Mouse (Mus musculus): Measurements from ENCODE around the gene Sppl2b. TPM values are rescaled to one million over a fixed set of nuclear protein-coding genes. Genes with fewer than 3 reads are reported as not detected.
"Not testable (repeated sequence)": the region's sequence is repeated elsewhere in the genome, so short reads cannot be mapped to it uniquely, and the experiment has no call there.

Gene Sppl2b
- polyA plus RNA-seq, 1 experiment from 2014 or later = 28.4 TPM

DNA sequence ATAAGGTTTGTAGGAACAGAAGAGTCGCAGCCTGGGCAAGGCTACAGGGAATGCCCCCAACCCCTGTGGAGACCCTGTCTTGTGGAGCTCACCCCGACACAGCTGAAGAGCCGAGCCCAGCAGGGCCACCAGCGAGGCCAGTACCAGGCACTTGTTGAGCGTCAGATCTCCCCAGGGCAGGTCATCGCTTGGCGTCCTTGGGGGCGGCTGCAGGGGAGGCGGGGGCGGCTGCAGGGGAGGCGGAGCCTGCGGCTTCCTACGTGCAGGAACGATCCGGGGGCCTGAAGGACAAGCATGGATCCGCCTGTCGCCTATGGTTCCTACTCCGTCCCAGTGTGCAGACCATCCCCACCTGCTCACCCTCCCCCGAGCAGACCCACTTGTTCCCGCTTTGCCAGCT, 45.0 kb upstream of the Sppl2b start:
- Histone ChIP-seq H3K27ac (ENCODE audit: low read length) (peak overlapping the region; percentile 49), H3K4me1 (ENCODE audit: control insufficient read depth, insufficient read depth, low read length) (peaks cover 42% of the 10 kb centered on the region), H3K4me2 (ENCODE audit: low read depth, low read length) (peak overlapping the region; percentile 57), H3K9ac (ENCODE audit: low read length) (peak overlapping the region; percentile 67), H3K36me3 (ENCODE audit: control insufficient read depth, insufficient read depth) (no peaks in the 10 kb centered on the region; the same call in 1 of the 2 replicates), H3K4me3 (ENCODE audit: low read length) (peak overlapping the region; percentile 36), H3K9me3 (replicated peaks; ENCODE audit: control insufficient read depth, low read length) (no peaks in the 10 kb centered on the region), H3K27me3 (ENCODE audit: control insufficient read depth, insufficient read depth, low read length) (peaks cover 4% of the 10 kb centered on the region; the same call in 1 of the 2 replicates)
- 0 out of 2 replicates have a peak, but pooled peaks have one; percentile 10 for ATAC-seq (replicated peaks; ENCODE audit: extremely low read depth, insufficient read depth, low FRiP score)
- WGBS = 4% methylated on average over 20 of the region's 20 CpGs

DNA sequence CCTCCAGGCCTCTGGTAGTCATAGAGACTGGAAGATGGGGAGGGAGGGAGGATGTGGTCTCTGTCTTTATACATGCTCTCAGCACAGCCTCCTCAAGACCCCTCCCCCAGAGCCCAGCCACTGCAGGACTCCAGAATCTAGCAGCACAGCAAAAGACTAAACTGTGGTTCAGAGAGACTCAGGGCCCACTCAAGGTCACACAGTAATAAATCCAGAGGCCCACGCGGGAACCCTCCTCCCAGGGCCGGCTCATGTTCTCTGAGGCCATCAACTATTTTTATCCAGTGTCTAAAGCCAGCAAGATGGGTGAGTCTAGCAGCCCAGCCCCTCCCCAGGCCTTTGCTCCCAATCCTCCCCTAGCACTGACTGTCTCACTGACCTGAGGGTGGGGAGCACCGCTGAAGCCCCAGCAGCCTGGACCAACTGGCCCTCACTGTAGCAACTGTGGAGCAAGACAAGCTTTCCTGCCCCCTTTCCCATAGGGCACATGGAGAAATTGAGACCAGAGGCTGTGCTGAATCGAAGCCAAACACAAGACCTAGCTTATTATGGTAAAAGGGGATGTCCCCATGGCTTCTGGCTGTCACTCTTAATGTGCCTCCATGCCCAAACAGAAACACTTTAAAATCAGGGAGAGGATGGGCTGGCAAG, 42.6 kb upstream of the Sppl2b start:
- whole genome bisulfite sequencing = 31% methylated on average over 5 of the region's 5 CpGs
- H3K9ac ChIP-seq (ENCODE audit: low read length) = 0 out of 2 replicates have a peak overlapping the region, but pooled peaks have one; percentile 16

DNA sequence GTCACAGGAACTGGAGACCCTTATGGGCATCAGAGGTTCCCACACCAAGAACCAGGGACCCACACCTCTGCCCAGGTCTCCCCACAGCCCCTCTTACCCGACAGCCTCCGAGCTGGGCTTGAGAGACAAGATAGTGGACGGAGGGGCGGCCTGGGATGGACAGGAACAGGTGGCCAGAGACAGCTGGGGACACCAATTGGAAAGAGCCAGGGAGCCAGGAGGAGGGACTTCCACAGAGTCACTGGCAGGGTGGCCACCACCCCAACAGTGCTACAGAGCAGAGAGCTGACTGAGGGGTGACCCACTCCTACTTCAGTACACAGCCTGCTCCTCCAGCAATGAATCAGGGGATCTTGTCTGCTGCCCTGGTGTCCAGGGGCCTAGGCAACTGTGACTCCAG, 41.7 kb upstream of the Sppl2b start, which contains the start of gene Jsrp1:
TSS of gene Jsrp1 (minus strand) at position 133 of the 400 bp plus-strand sequence.
- Histone ChIP-seq H3K9me3 (replicated peaks; ENCODE audit: control insufficient read depth, low read length) (no peaks in the 10 kb centered on the region), H3K9ac (ENCODE audit: low read length) (0 out of 2 replicates have a peak within 1 kb of the TSS, but pooled peaks have one; percentile 16), H3K27ac (ENCODE audit: low read length) (no peak within 1 kb of the TSS), H3K4me2 (ENCODE audit: low read depth, low read length) (no peak within 1 kb of the TSS), H3K4me1 (ENCODE audit: control insufficient read depth, insufficient read depth, low read length) (peaks cover 19% of the 10 kb centered on the region), H3K27me3 (ENCODE audit: control insufficient read depth, insufficient read depth, low read length) (peaks cover 2% of the 10 kb centered on the region; the same call in 1 of the 2 replicates), H3K4me3 (ENCODE audit: low read length) (no peak within 1 kb of the TSS), H3K36me3 (ENCODE audit: control insufficient read depth, insufficient read depth) (no peaks in the 10 kb centered on the region)
- ATAC-seq (replicated peaks; ENCODE audit: extremely low read depth, insufficient read depth, low FRiP score) = no peak
- 61% methylated on average over 4 of the region's 4 CpGs for WGBS

More for the DNA sequence above, 42.6 kb upstream of the Sppl2b start:
- no peak overlapping the region for H3K4me3 ChIP-seq (ENCODE audit: low read length)
- H3K36me3 ChIP-seq (ENCODE audit: control insufficient read depth, insufficient read depth) = no peaks in the 10 kb centered on the region
- no peaks in the 10 kb centered on the region for H3K9me3 ChIP-seq (replicated peaks; ENCODE audit: control insufficient read depth, low read length)
- H3K4me2 ChIP-seq (ENCODE audit: low read depth, low read length) = no peak overlapping the region
- peaks cover 2% of the 10 kb centered on the region; the same call in 1 of the 2 replicates for H3K27me3 ChIP-seq (ENCODE audit: control insufficient read depth, insufficient read depth, low read length)
- H3K4me1 ChIP-seq (ENCODE audit: control insufficient read depth, insufficient read depth, low read length) = peaks cover 26% of the 10 kb centered on the region
- no peak overlapping the region for H3K27ac ChIP-seq (ENCODE audit: low read length)
- no peak for ATAC-seq (replicated peaks; ENCODE audit: extremely low read depth, insufficient read depth, low FRiP score)

DNA sequence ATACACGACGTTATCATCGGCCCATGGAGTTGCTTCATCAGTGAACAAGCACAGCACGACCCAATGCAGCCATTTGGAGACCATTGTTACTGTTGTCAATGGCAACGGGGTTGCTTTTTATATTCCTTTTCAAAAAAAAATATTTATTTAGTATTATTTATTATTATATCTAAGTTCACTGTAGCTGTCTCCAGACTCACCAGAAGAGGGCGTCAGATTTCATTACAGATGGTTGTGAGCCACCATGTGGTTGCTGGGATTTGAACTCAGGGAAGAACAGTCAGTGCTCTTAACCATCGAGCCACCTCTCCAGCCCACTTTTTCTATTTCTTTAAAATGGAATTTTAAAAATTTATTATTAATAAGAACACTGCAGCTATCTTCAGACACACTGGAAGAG, 40.3 kb upstream of the Sppl2b start:
- Histone ChIP-seq H3K4me1 (ENCODE audit: control insufficient read depth, insufficient read depth, low read length) (peaks cover 7% of the 10 kb centered on the region), H3K36me3 (ENCODE audit: control insufficient read depth, insufficient read depth) (no peaks in the 10 kb centered on the region), H3K27ac (ENCODE audit: low read length) (no peak overlapping the region), H3K9ac (ENCODE audit: low read length) (no peak overlapping the region), H3K9me3 (replicated peaks; ENCODE audit: control insufficient read depth, low read length) (no peaks in the 10 kb centered on the region), H3K27me3 (ENCODE audit: control insufficient read depth, insufficient read depth, low read length) (peaks cover 2% of the 10 kb centered on the region; the same call in 1 of the 2 replicates), H3K4me3 (ENCODE audit: low read length) (no peak overlapping the region), H3K4me2 (ENCODE audit: low read depth, low read length) (no peak overlapping the region)
- 66% methylated on average over 7 of the region's 7 CpGs for WGBS
- no peak for ATAC-seq (replicated peaks; ENCODE audit: extremely low read depth, insufficient read depth, low FRiP score)

DNA sequence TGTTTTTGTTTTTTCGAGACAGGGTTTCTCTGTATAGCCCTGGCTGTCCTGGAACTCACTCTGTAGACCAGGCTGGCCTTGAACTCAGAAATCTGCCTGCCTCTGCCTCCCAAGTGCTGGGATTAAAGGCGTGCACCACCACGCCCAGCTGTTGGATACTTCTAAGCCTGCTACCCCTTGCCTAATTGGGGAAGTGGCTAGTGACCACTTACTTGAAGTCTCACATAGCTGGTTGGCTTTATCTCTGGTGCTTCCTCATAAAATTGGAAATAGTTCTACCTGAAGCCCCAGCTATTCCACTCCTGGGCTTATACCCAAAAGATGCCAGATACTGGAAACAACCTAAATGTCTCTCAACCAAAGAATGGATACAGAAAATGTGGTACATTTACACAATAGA, 38.8 kb upstream of the Sppl2b start:
- WGBS = 86% methylated on average over 3 of the region's 3 CpGs
- H3K4me1 ChIP-seq (ENCODE audit: control insufficient read depth, insufficient read depth, low read length); H3K27ac ChIP-seq (ENCODE audit: low read length); H3K9ac ChIP-seq (ENCODE audit: low read length); H3K9me3 ChIP-seq (replicated peaks; ENCODE audit: control insufficient read depth, low read length); H3K4me2 ChIP-seq (ENCODE audit: low read depth, low read length); H3K27me3 ChIP-seq (ENCODE audit: control insufficient read depth, insufficient read depth, low read length); H3K4me3 ChIP-seq (ENCODE audit: low read length); ATAC-seq (replicated peaks; ENCODE audit: extremely low read depth, insufficient read depth, low FRiP score); H3K36me3 ChIP-seq (ENCODE audit: control insufficient read depth, insufficient read depth): not testable (repeated sequence)

DNA sequence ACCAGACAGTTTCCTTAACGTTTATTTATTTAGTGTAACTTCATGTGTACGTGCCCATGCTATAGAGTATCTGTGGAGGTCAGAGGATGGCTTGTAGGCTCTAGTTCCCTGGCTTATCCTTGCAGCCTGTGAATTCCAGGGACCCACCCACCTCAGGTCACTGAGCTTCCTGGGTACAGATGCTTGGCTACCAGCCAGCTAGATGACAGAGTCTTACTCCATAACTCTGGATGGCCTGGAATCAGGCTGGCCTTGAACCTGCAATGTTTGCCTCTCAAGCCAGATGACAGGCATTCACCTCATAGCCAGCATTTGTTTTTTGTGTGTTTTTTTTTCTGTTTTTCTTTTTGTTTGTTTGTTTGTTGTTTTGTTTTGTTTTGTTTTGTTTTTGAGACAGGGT, 37.9 kb upstream of the Sppl2b start:
- no peak overlapping the region for H3K9ac ChIP-seq (ENCODE audit: low read length)

DNA sequence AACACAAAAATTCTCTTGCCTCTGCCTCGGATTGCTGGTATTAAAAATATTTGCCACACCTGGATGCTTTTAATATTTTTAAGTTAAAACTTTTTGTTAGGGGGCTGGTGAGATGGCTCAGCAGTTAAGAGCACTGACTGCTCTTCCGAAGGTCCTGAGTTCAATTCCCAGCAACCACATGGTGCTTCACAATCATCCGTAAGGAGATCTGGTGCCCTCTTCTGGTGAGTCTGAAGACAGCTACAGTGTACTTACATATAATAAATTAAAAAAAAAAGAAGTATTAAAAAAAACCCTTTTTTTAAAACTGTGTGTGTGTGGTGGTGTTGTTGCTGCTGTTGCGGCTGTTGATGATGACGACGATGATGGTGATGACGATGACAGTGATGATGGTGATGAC, 37.1 kb upstream of the Sppl2b start:
- H3K9ac ChIP-seq (ENCODE audit: low read length); ATAC-seq (replicated peaks; ENCODE audit: extremely low read depth, insufficient read depth, low FRiP score); H3K27me3 ChIP-seq (ENCODE audit: control insufficient read depth, insufficient read depth, low read length); H3K36me3 ChIP-seq (ENCODE audit: control insufficient read depth, insufficient read depth); H3K9me3 ChIP-seq (replicated peaks; ENCODE audit: control insufficient read depth, low read length); H3K4me2 ChIP-seq (ENCODE audit: low read depth, low read length); H3K4me3 ChIP-seq (ENCODE audit: low read length); H3K27ac ChIP-seq (ENCODE audit: low read length); H3K4me1 ChIP-seq (ENCODE audit: control insufficient read depth, insufficient read depth, low read length): not testable (repeated sequence)
- WGBS = 83% methylated on average over 7 of the region's 7 CpGs

More for the DNA sequence above, 37.9 kb upstream of the Sppl2b start:
- no peaks in the 10 kb centered on the region for H3K9me3 ChIP-seq (replicated peaks; ENCODE audit: control insufficient read depth, low read length)
- no peaks in the 10 kb centered on the region; the same call in 1 of the 2 replicates for H3K4me1 ChIP-seq (ENCODE audit: control insufficient read depth, insufficient read depth, low read length)
- H3K4me3 ChIP-seq (ENCODE audit: low read length) = no peak overlapping the region
- H3K4me2 ChIP-seq (ENCODE audit: low read depth, low read length) = no peak overlapping the region
- no peak for ATAC-seq (replicated peaks; ENCODE audit: extremely low read depth, insufficient read depth, low FRiP score)
- no peaks in the 10 kb centered on the region for H3K36me3 ChIP-seq (ENCODE audit: control insufficient read depth, insufficient read depth)
- H3K27ac ChIP-seq (ENCODE audit: low read length) = no peak overlapping the region
- 68% methylated on average over 2 of the region's 2 CpGs for WGBS
- H3K27me3 ChIP-seq (ENCODE audit: control insufficient read depth, insufficient read depth, low read length) = peaks cover 2% of the 10 kb centered on the region; the same call in 1 of the 2 replicates

DNA sequence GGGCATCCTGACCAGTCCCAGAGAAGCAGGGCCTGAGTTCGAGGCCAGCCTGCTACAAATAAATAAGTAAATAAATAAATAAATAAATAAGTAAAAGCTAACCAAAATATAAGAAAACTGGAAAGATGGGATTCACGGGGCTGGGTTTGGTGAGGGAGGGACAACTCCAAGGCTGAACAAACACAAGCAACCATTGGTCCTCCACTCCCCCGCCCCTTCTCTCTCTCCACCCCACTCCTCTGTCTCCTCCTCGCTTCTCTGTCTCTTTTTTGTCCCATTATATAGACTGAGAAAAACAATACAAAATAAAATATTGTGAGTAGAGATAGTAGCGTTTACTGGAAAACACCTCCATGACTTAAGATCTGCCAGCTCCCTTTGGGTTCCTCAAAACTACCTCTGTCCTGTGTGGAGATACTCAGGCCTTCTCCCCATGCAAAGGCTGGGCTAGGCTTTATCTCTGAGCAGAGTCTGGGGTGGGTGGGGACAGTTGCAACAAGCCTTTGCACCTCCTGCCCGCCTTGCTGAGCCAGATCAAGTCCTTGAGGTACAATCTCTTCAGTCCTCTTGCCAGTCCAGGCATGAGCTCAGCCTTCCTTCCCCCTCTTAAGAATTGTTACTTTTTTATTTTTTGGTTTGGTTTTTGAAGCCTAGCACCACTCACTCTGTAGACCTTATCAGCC, 36.3 kb upstream of the Sppl2b start:
- no peaks in the 10 kb centered on the region for H3K9me3 ChIP-seq (replicated peaks; ENCODE audit: control insufficient read depth, low read length)
- H3K4me3 ChIP-seq (ENCODE audit: low read length) = no peak overlapping the region
- H3K36me3 ChIP-seq (ENCODE audit: control insufficient read depth, insufficient read depth) = no peaks in the 10 kb centered on the region
- H3K27ac ChIP-seq (ENCODE audit: low read length) = no peak overlapping the region
- H3K27me3 ChIP-seq (ENCODE audit: control insufficient read depth, insufficient read depth, low read length) = no peaks in the 10 kb centered on the region
- no peak overlapping the region for H3K4me2 ChIP-seq (ENCODE audit: low read depth, low read length)
- ATAC-seq (replicated peaks; ENCODE audit: extremely low read depth, insufficient read depth, low FRiP score) = no peak
- no peaks in the 10 kb centered on the region for H3K4me1 ChIP-seq (ENCODE audit: control insufficient read depth, insufficient read depth, low read length)
- 53% methylated on average over 6 of the region's 6 CpGs for WGBS
- H3K9ac ChIP-seq (ENCODE audit: low read length) = no peak overlapping the region

DNA sequence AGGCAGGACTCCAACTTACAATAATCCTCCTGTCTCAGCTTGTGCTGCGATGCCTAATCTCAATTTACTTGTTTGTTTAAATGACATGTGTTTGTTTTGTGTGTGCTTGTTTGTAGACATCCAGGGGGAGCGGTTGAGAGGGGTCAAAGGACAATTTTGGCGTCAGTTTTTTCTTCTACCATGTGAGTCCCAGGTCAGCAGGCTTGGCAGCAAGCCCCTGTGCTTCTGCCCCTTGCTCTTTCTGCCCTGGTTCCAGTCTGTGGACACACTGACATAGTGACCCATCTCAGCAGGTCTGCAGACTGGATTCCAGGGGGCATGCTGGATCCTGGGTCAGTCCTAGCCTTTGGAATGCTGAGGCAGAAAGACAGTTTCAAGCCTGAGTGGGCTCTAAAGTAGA, 35.7 kb upstream of the Sppl2b start:
- no peak overlapping the region for H3K9ac ChIP-seq (ENCODE audit: low read length)
- H3K27me3 ChIP-seq (ENCODE audit: control insufficient read depth, insufficient read depth, low read length) = no peaks in the 10 kb centered on the region
- H3K4me3 ChIP-seq (ENCODE audit: low read length) = no peak overlapping the region
- no peak for ATAC-seq (replicated peaks; ENCODE audit: extremely low read depth, insufficient read depth, low FRiP score)
- 48% methylated on average over 3 of the region's 3 CpGs for WGBS
- H3K4me1 ChIP-seq (ENCODE audit: control insufficient read depth, insufficient read depth, low read length) = no peaks in the 10 kb centered on the region
- no peaks in the 10 kb centered on the region for H3K36me3 ChIP-seq (ENCODE audit: control insufficient read depth, insufficient read depth)
- no peak overlapping the region for H3K27ac ChIP-seq (ENCODE audit: low read length)
- no peak overlapping the region for H3K4me2 ChIP-seq (ENCODE audit: low read depth, low read length)
- H3K9me3 ChIP-seq (replicated peaks; ENCODE audit: control insufficient read depth, low read length) = no peaks in the 10 kb centered on the region
